11 mouse cellular contexts compared by ENCODE assay signal in genomic region chr6:29431473-29431872, GRCm38 (mm10). TPM values are rescaled to one million over a fixed set of nuclear protein-coding genes. Genes with fewer than 3 reads are reported as not detected.
A peak's percentile ranks its signal among the peaks of the same experiment; 100 is the strongest.
DNase-seq lines count a peak whose midpoint lies in the region; ATAC-seq lines count a peak whose summit lies in the region.
"Had no signal": no experiment of that assay in that cellular context is flagged by ENCODE, and none has a peak within 500 bp of the region (broad histone marks: within the 10 kb centered on the region; RNA-seq: fewer than 3 reads in every experiment).

No protein-coding gene starts in this region.

- H3K4me3 ChIP-seq in midbrain, embryonic 14.5 days (replicated peaks; ENCODE audit: low read depth, low read length) = no peak overlapping the region
- H3K4me3 ChIP-seq in midbrain, embryonic 15.5 days = no peak overlapping the region
- H3K4me3 ChIP-seq in heart, embryonic 16.5 days (ENCODE audit: low read length) = peak overlapping the region; percentile 12; the same call in 1 of the 2 replicates
- no peak overlapping the region for H3K4me3 ChIP-seq in midbrain, embryonic 13.5 days (replicated peaks)
- H3K4me3 ChIP-seq: hindbrain, embryonic 15.5 days; liver, embryonic 12.5 days had no signal

- H3K9ac ChIP-seq in midbrain, embryonic 14.5 days (replicated peaks; ENCODE audit: low read length) = no peak overlapping the region
- H3K9ac ChIP-seq in midbrain, embryonic 15.5 days = no peak overlapping the region
- peak overlapping the region; percentile 73 for H3K9ac ChIP-seq in heart, embryonic 16.5 days (ENCODE audit: low read length)
- H3K9ac ChIP-seq in midbrain, embryonic 13.5 days (replicated peaks) = no peak overlapping the region
- H3K9ac ChIP-seq: forebrain, postnatal 0 days; hindbrain, embryonic 15.5 days; liver, embryonic 12.5 days had no signal

- H3K4me1 ChIP-seq in midbrain, embryonic 14.5 days (ENCODE audit: control insufficient read depth, insufficient read depth, low read length) = peaks cover 28% of the 10 kb centered on the region
- H3K4me1 ChIP-seq in midbrain, embryonic 15.5 days = peaks cover 29% of the 10 kb centered on the region
- H3K4me1 ChIP-seq in heart, embryonic 16.5 days (ENCODE audit: control insufficient read depth, insufficient read depth, low read length) = peaks cover 31% of the 10 kb centered on the region
- peaks cover 45% of the 10 kb centered on the region for H3K4me1 ChIP-seq in midbrain, embryonic 13.5 days (replicated peaks)

- intact Hi-C loops in gastrocnemius, postnatal 14 days (cut with DNase I; ENCODE audit: low total_unique reads) = no loop called here

- no peak overlapping the region for H3K27ac ChIP-seq in midbrain, embryonic 14.5 days (replicated peaks; ENCODE audit: low read depth, low read length)
- H3K27ac ChIP-seq in midbrain, embryonic 15.5 days = no peak overlapping the region
- peak overlapping the region; percentile 97 for H3K27ac ChIP-seq in heart, embryonic 16.5 days (ENCODE audit: low read length)
- H3K27ac ChIP-seq in midbrain, embryonic 13.5 days = no peak overlapping the region
- H3K27ac ChIP-seq: hindbrain, embryonic 15.5 days; liver, embryonic 12.5 days had no signal

- no peak for ATAC-seq in midbrain, embryonic 14.5 days (ENCODE audit: low FRiP score, low TSS enrichment)
- no peak for ATAC-seq in midbrain, embryonic 15.5 days (replicated peaks)
- peak; percentile 61 for ATAC-seq in heart, embryonic 16.5 days (replicated peaks; ENCODE audit: extremely low read depth, insufficient read depth, low FRiP score)
- ATAC-seq in midbrain, embryonic 13.5 days = no peak
- ATAC-seq: forebrain, postnatal 0 days; liver, embryonic 12.5 days had no signal

- H3K4me2 ChIP-seq in midbrain, embryonic 14.5 days (ENCODE audit: low read length) = no peak overlapping the region
- no peak overlapping the region for H3K4me2 ChIP-seq in midbrain, embryonic 15.5 days
- H3K4me2 ChIP-seq in heart, embryonic 16.5 days (ENCODE audit: low read depth, low read length) = peak overlapping the region; percentile 78
- no peak overlapping the region for H3K4me2 ChIP-seq in midbrain, embryonic 13.5 days (replicated peaks)
- H3K4me2 ChIP-seq: hindbrain, embryonic 15.5 days; liver, embryonic 12.5 days had no signal

- 20% methylated on average over 5 of the region's 5 CpGs for WGBS in midbrain, embryonic 14.5 days
- 30% methylated on average over 5 of the region's 5 CpGs for WGBS in midbrain, embryonic 15.5 days
- WGBS in heart, embryonic 16.5 days = 12% methylated on average over 5 of the region's 5 CpGs
- 25% methylated on average over 5 of the region's 5 CpGs for WGBS in midbrain, embryonic 13.5 days

- no peaks in the 10 kb centered on the region for H3K36me3 ChIP-seq in midbrain, embryonic 14.5 days (ENCODE audit: control insufficient read depth, insufficient read depth, low read length)
- no peaks in the 10 kb centered on the region for H3K36me3 ChIP-seq in midbrain, embryonic 15.5 days (replicated peaks)
- H3K36me3 ChIP-seq in heart, embryonic 16.5 days (ENCODE audit: control insufficient read depth, insufficient read depth) = 0 out of 2 replicates have a peak, but pooled peaks cover 2% of the 10 kb centered on the region
- H3K36me3 ChIP-seq in midbrain, embryonic 13.5 days = no peaks in the 10 kb centered on the region
- H3K36me3 ChIP-seq: hindbrain, embryonic 15.5 days; liver, embryonic 12.5 days had no signal

- no peaks in the 10 kb centered on the region for H3K9me3 ChIP-seq in midbrain, embryonic 14.5 days (ENCODE audit: control insufficient read depth, low read length)
- no peaks in the 10 kb centered on the region for H3K9me3 ChIP-seq in midbrain, embryonic 15.5 days
- H3K9me3 ChIP-seq in heart, embryonic 16.5 days (replicated peaks; ENCODE audit: control insufficient read depth, low read length) = no peaks in the 10 kb centered on the region
- no peaks in the 10 kb centered on the region for H3K9me3 ChIP-seq in midbrain, embryonic 13.5 days
- H3K9me3 ChIP-seq: hindbrain, embryonic 15.5 days; liver, embryonic 12.5 days had no signal

- H3K27me3 ChIP-seq in midbrain, embryonic 14.5 days (ENCODE audit: control insufficient read depth, insufficient read depth, low read length) = peaks cover 37% of the 10 kb centered on the region
- peaks cover 39% of the 10 kb centered on the region for H3K27me3 ChIP-seq in midbrain, embryonic 15.5 days (replicated peaks)
- no peaks in the 10 kb centered on the region for H3K27me3 ChIP-seq in heart, embryonic 16.5 days (ENCODE audit: control insufficient read depth, insufficient read depth, low read length)
- H3K27me3 ChIP-seq in midbrain, embryonic 13.5 days = peaks cover 53% of the 10 kb centered on the region

- DNase-seq in midbrain, embryonic 14.5 days = peak; percentile 3
- DNase-seq in gastrocnemius, postnatal 14 days = peak; percentile 59
- no peak for DNase-seq in adrenal gland, postnatal 25 days
- DNase-seq in right cerebral cortex, postnatal 10 days (ENCODE audit: low spot score in 2 of 2) = no peak
- DNase-seq: forebrain, postnatal 0 days; thymus, postnatal 36 days had no signal

RNA-seq across cellular contexts. Expression of gene Flnc, which starts 1.6 kb away (rescaled TPM):
- polyA plus RNA-seq in midbrain, embryonic 14.5 days (2014; fragmentation: Nextera tagmentation; extraction: Ambion mirVana) = 1.6 and 4.0 TPM in 2 replicates
- 3.3 and 3.4 TPM in 2 replicates for polyA plus RNA-seq in midbrain, embryonic 15.5 days (2015; fragmentation: Nextera tagmentation; extraction: Ambion mirVana)
- 100 to 1,000 TPM; 267 to 438 TPM for total RNA-seq in gastrocnemius, postnatal 14 days (2021)
- polyA plus RNA-seq in heart, embryonic 16.5 days (2015; fragmentation: Nextera tagmentation; extraction: Ambion mirVana) = 38.3 and 50.0 TPM in 2 replicates
- total RNA-seq in adrenal gland, postnatal 25 days (2021) = 1.4 and 1.8 TPM in 2 replicates
- 2.8 and 3.8 TPM in 2 replicates for polyA plus RNA-seq in midbrain, embryonic 13.5 days (2015; fragmentation: Nextera tagmentation; extraction: Ambion mirVana)

RNA-seq across cellular contexts. Expression of gene Ccdc136, which starts 35.4 kb away (rescaled TPM):
- 30.6 and 33.5 TPM in 2 replicates for polyA plus RNA-seq in midbrain, embryonic 14.5 days (2014; fragmentation: Nextera tagmentation; extraction: Ambion mirVana)
- 36.9 and 40.5 TPM in 2 replicates for polyA plus RNA-seq in midbrain, embryonic 15.5 days (2015; fragmentation: Nextera tagmentation; extraction: Ambion mirVana)
- total RNA-seq in gastrocnemius, postnatal 14 days (2021) = 10 to 100 TPM in 1 of 2 experiments, 1 to 10 TPM in 1; 9.6 to 13.2 TPM
- 21.6 and 22.7 TPM in 2 replicates for polyA plus RNA-seq in heart, embryonic 16.5 days (2015; fragmentation: Nextera tagmentation; extraction: Ambion mirVana)
- total RNA-seq in adrenal gland, postnatal 25 days (2021) = 3.6 and 4.7 TPM in 2 replicates
- 28.6 and 30.4 TPM in 2 replicates for polyA plus RNA-seq in midbrain, embryonic 13.5 days (2015; fragmentation: Nextera tagmentation; extraction: Ambion mirVana)

RNA-seq across cellular contexts. Expression of gene Atp6v1f, which starts 36.0 kb away (rescaled TPM):
- 318 and 408 TPM in 2 replicates for polyA plus RNA-seq in midbrain, embryonic 14.5 days (2014; fragmentation: Nextera tagmentation; extraction: Ambion mirVana)
- polyA plus RNA-seq in midbrain, embryonic 15.5 days (2015; fragmentation: Nextera tagmentation; extraction: Ambion mirVana) = 342 and 365 TPM in 2 replicates
- 10 to 100 TPM; 97.8 to 99.2 TPM for total RNA-seq in gastrocnemius, postnatal 14 days (2021)
- 197 and 199 TPM in 2 replicates for polyA plus RNA-seq in heart, embryonic 16.5 days (2015; fragmentation: Nextera tagmentation; extraction: Ambion mirVana)
- total RNA-seq in adrenal gland, postnatal 25 days (2021) = 195 TPM in 2 replicates
- 309 and 328 TPM in 2 replicates for polyA plus RNA-seq in midbrain, embryonic 13.5 days (2015; fragmentation: Nextera tagmentation; extraction: Ambion mirVana)

RNA-seq across cellular contexts. Expression of gene Atp6v1fnb, which starts 39.8 kb away (rescaled TPM):
- polyA plus RNA-seq in midbrain, embryonic 14.5 days (2014; fragmentation: Nextera tagmentation; extraction: Ambion mirVana) = 0.84 TPM in 1 of 2 replicates, not detected in the other
- 0.27 and 1.0 TPM in 2 replicates for polyA plus RNA-seq in midbrain, embryonic 15.5 days (2015; fragmentation: Nextera tagmentation; extraction: Ambion mirVana)
- not detected for total RNA-seq in gastrocnemius, postnatal 14 days (2021)
- not detected in 2 replicates for polyA plus RNA-seq in heart, embryonic 16.5 days (2015; fragmentation: Nextera tagmentation; extraction: Ambion mirVana)
- total RNA-seq in adrenal gland, postnatal 25 days (2021) = not detected in 2 replicates
- polyA plus RNA-seq in midbrain, embryonic 13.5 days (2015; fragmentation: Nextera tagmentation; extraction: Ambion mirVana) = 0.47 and 0.53 TPM in 2 replicates
- polyA plus RNA-seq: liver, embryonic 12.5 days had no signal

RNA-seq across cellular contexts. Expression of gene Opn1sw, which starts 43.2 kb away (rescaled TPM):
- polyA plus RNA-seq in midbrain, embryonic 14.5 days (2014; fragmentation: Nextera tagmentation; extraction: Ambion mirVana) = 0.31 and 0.36 TPM in 2 replicates
- polyA plus RNA-seq in midbrain, embryonic 15.5 days (2015; fragmentation: Nextera tagmentation; extraction: Ambion mirVana) = 0.28 and 0.54 TPM in 2 replicates
- under 1 TPM; 0.09 to 0.14 TPM for total RNA-seq in gastrocnemius, postnatal 14 days (2021)
- polyA plus RNA-seq in heart, embryonic 16.5 days (2015; fragmentation: Nextera tagmentation; extraction: Ambion mirVana) = 0.62 and 0.76 TPM in 2 replicates
- total RNA-seq in adrenal gland, postnatal 25 days (2021) = 0.12 TPM in 1 of 2 replicates, not detected in the other
- 0.30 and 0.41 TPM in 2 replicates for polyA plus RNA-seq in midbrain, embryonic 13.5 days (2015; fragmentation: Nextera tagmentation; extraction: Ambion mirVana)

Comparison
In these comparisons a context has a peak if more than half of its experiments do, and no peak if none do; other contexts are left out.
1. DNase-seq: peak in midbrain, embryonic 14.5 days (single experiment) and gastrocnemius, postnatal 14 days (single experiment); none in adrenal gland, postnatal 25 days (single experiment) and right cerebral cortex, postnatal 10 days (0 of 2).